Mouse (Mus musculus): Measurements from ENCODE around the gene Kcng4.

- TF ChIP-seq CTCF (IDR thresholded peaks at IDR 0.05; ENCODE audit: borderline replicate concordance, extremely low read depth, insufficient read depth, insufficient read length) (no peak), POLR2A (IDR thresholded peaks at IDR 0.05; ENCODE audit: borderline replicate concordance, extremely low read depth, insufficient read depth, insufficient read length, poor library complexity, severe bottlenecking) (no peak)
These were observed 12.9 kb downstream of the Kcng4 start for GRCm38 (mm10) chr8:119622555-119622954.

Data from brain, embryonic 14.5 days (tissue).